25 mouse cellular contexts compared by ENCODE assay signal in genomic region chr11:3259537-3259936, GRCm38 (mm10). TPM values are rescaled to one million over a fixed set of nuclear protein-coding genes. Genes with fewer than 3 reads are reported as not detected.
DNase-seq lines count a peak whose midpoint lies in the region; ATAC-seq and TF ChIP-seq lines count a peak whose summit lies in the region.
"Had no signal": no experiment of that assay in that cellular context is flagged by ENCODE, and none has a peak within 500 bp of the region (broad histone marks: within the 10 kb centered on the region; RNA-seq: fewer than 3 reads in every experiment).

No protein-coding gene starts in this region.

- H3K36me3 ChIP-seq in liver, embryonic 12.5 days: peaks cover 96% of the 10 kb centered on the region
- peaks cover 73% of the 10 kb centered on the region for H3K36me3 ChIP-seq in liver, postnatal 0 days (replicated peaks; ENCODE audit: insufficient read depth, low read length)
- peaks cover 93% of the 10 kb centered on the region for H3K36me3 ChIP-seq in liver, embryonic 13.5 days
- H3K36me3 ChIP-seq in liver, embryonic 15.5 days (replicated peaks): peaks cover 89% of the 10 kb centered on the region
- H3K36me3 ChIP-seq in forebrain, postnatal 0 days (ENCODE audit: insufficient read depth): peaks cover 61% of the 10 kb centered on the region

- 73% methylated on average over 1 of the region's 1 CpGs for WGBS in liver, embryonic 12.5 days (ENCODE audit: insufficient replicate concordance)
- WGBS in liver, postnatal 0 days (ENCODE audit: insufficient replicate concordance): 74% methylated on average over 1 of the region's 1 CpGs
- WGBS in liver, embryonic 13.5 days (ENCODE audit: insufficient replicate concordance): 70% methylated on average over 1 of the region's 1 CpGs
- 75% methylated on average over 1 of the region's 1 CpGs for WGBS in liver, embryonic 15.5 days (ENCODE audit: insufficient replicate concordance)
- 100% methylated on average over 1 of the region's 1 CpGs for WGBS in forebrain, postnatal 0 days

- no peak for TF ChIP-seq CTCF in liver, postnatal 0 days (IDR thresholded peaks at IDR 0.05; ENCODE audit: low read depth)
- no peak for TF ChIP-seq CTCF in forebrain, postnatal 0 days (IDR thresholded peaks at IDR 0.05; ENCODE audit: low read depth)

- H3K4me3 ChIP-seq in liver, embryonic 12.5 days: no peak overlapping the region
- no peak overlapping the region for H3K4me3 ChIP-seq in liver, postnatal 0 days (ENCODE audit: low read depth, low read length)
- H3K4me3 ChIP-seq in liver, embryonic 13.5 days (replicated peaks): no peak overlapping the region
- no peak overlapping the region for H3K4me3 ChIP-seq in liver, embryonic 15.5 days (replicated peaks)
- no peak overlapping the region for H3K4me3 ChIP-seq in forebrain, postnatal 0 days (ENCODE audit: low read depth, low read length)
- H3K4me3 ChIP-seq: forebrain, embryonic 10.5 days; forebrain, embryonic 13.5 days; gastrocnemius, adult 2 months; heart, embryonic 10.5 days; heart, embryonic 13.5 days had no signal

- H3K9ac ChIP-seq in liver, embryonic 12.5 days: peak overlapping the region; percentile 44; the same call in 1 of the 2 replicates
- no peak overlapping the region for H3K9ac ChIP-seq in liver, postnatal 0 days (replicated peaks)
- H3K9ac ChIP-seq in liver, embryonic 13.5 days: peak overlapping the region; percentile 15; the same call in 1 of the 2 replicates
- H3K9ac ChIP-seq in liver, embryonic 15.5 days: no peak overlapping the region
- H3K9ac ChIP-seq in forebrain, postnatal 0 days: no peak overlapping the region
- H3K9ac ChIP-seq: forebrain, embryonic 13.5 days; heart, embryonic 13.5 days; hindbrain, embryonic 14.5 days had no signal

- H3K4me1 ChIP-seq in liver, embryonic 12.5 days: peaks cover 31% of the 10 kb centered on the region
- no peaks in the 10 kb centered on the region for H3K4me1 ChIP-seq in liver, postnatal 0 days (ENCODE audit: insufficient read depth)
- peaks cover 23% of the 10 kb centered on the region for H3K4me1 ChIP-seq in liver, embryonic 13.5 days (replicated peaks)
- H3K4me1 ChIP-seq in liver, embryonic 15.5 days (replicated peaks): peaks cover 22% of the 10 kb centered on the region
- peaks cover under 1% of the 10 kb centered on the region; the same call in 1 of the 2 replicates for H3K4me1 ChIP-seq in forebrain, postnatal 0 days (ENCODE audit: insufficient read depth)

- H3K9me3 ChIP-seq in liver, embryonic 12.5 days (replicated peaks): no peaks in the 10 kb centered on the region
- no peaks in the 10 kb centered on the region for H3K9me3 ChIP-seq in liver, postnatal 0 days (ENCODE audit: low read length)
- no peaks in the 10 kb centered on the region for H3K9me3 ChIP-seq in liver, embryonic 13.5 days (replicated peaks)
- H3K9me3 ChIP-seq in liver, embryonic 15.5 days (replicated peaks): no peaks in the 10 kb centered on the region
- H3K9me3 ChIP-seq in forebrain, postnatal 0 days (ENCODE audit: low read length): no peaks in the 10 kb centered on the region
- H3K9me3 ChIP-seq: forebrain, embryonic 10.5 days; forebrain, embryonic 13.5 days; heart, embryonic 10.5 days; heart, embryonic 13.5 days had no signal

- no peak for TF ChIP-seq EP300 in liver, postnatal 0 days (IDR thresholded peaks at IDR 0.05; ENCODE audit: low read depth)

- ATAC-seq in liver, embryonic 12.5 days: peak; percentile 78
- ATAC-seq in liver, postnatal 0 days: no peak
- ATAC-seq in liver, embryonic 13.5 days (ENCODE audit: low read depth): peak; percentile 80
- ATAC-seq in liver, embryonic 15.5 days (ENCODE audit: insufficient read depth): peak; percentile 52
- no peak for ATAC-seq in forebrain, postnatal 0 days
- ATAC-seq: activated CD4-positive, CD25-positive, alpha-beta regulatory T cell, adult 4 months; CD4-positive, CD25-positive, alpha-beta regulatory T cell, adult 4 months; forebrain, embryonic 13.5 days; forebrain, embryonic 16.5 days; hindbrain, postnatal 0 days had no signal

- no peak for DNase-seq in liver, postnatal 0 days
- DNase-seq in liver, embryonic 13.5 days: no peak
- no peak for DNase-seq in yolk sac, embryonic 10.5 days (ENCODE audit: low spot score)
- DNase-seq in forebrain, postnatal 0 days: no peak
- DNase-seq: adrenal gland, postnatal 10 days; adrenal gland, postnatal 36 days; cerebellum, adult 18-20 months; cerebellum, adult 9-10 months; cerebellum, postnatal 14 days; gastrocnemius, adult 2 months; gastrocnemius, postnatal 14 days; heart, adult 18-20 months; heart, postnatal 14 days; heart, postnatal 4 days had no signal

- no peak overlapping the region for H3K27ac ChIP-seq in liver, embryonic 12.5 days
- H3K27ac ChIP-seq in liver, postnatal 0 days (ENCODE audit: low read depth): no peak overlapping the region
- H3K27ac ChIP-seq in liver, embryonic 13.5 days: no peak overlapping the region
- no peak overlapping the region for H3K27ac ChIP-seq in liver, embryonic 15.5 days (replicated peaks)
- no peak overlapping the region for H3K27ac ChIP-seq in forebrain, postnatal 0 days (ENCODE audit: low read depth, low read length)
- H3K27ac ChIP-seq: forebrain, embryonic 10.5 days; forebrain, embryonic 13.5 days; gastrocnemius, adult 2 months; heart, embryonic 10.5 days; heart, embryonic 13.5 days; hindbrain, embryonic 14.5 days; hindbrain, postnatal 0 days had no signal

- H3K4me2 ChIP-seq in liver, embryonic 12.5 days: no peak overlapping the region
- no peak overlapping the region for H3K4me2 ChIP-seq in liver, postnatal 0 days (ENCODE audit: low read depth, low read length)
- H3K4me2 ChIP-seq in liver, embryonic 13.5 days: no peak overlapping the region
- H3K4me2 ChIP-seq in liver, embryonic 15.5 days: no peak overlapping the region
- H3K4me2 ChIP-seq in forebrain, postnatal 0 days (ENCODE audit: low read depth): no peak overlapping the region
- H3K4me2 ChIP-seq: forebrain, embryonic 13.5 days; heart, embryonic 13.5 days; hindbrain, embryonic 14.5 days had no signal

- H3K27me3 ChIP-seq in liver, embryonic 12.5 days (replicated peaks): no peaks in the 10 kb centered on the region
- H3K27me3 ChIP-seq in liver, postnatal 0 days (ENCODE audit: insufficient read depth, low read length): no peaks in the 10 kb centered on the region
- no peaks in the 10 kb centered on the region for H3K27me3 ChIP-seq in liver, embryonic 13.5 days
- H3K27me3 ChIP-seq in liver, embryonic 15.5 days: no peaks in the 10 kb centered on the region
- H3K27me3 ChIP-seq in forebrain, postnatal 0 days (ENCODE audit: insufficient read depth, low read length): no peaks in the 10 kb centered on the region
- H3K27me3 ChIP-seq: forebrain, embryonic 13.5 days; heart, embryonic 13.5 days had no signal

RNA-seq across cellular contexts. Expression of gene Drg1, which starts 6.7 kb away (rescaled TPM):
- polyA plus RNA-seq in liver, embryonic 12.5 days (2016; fragmentation: Nextera tagmentation; extraction: Ambion mirVana): 167 and 169 TPM in 2 replicates
- 83.1 and 84.7 TPM in 2 replicates for polyA plus RNA-seq in liver, postnatal 0 days (2015; fragmentation: Nextera tagmentation; extraction: Ambion mirVana)
- polyA plus RNA-seq in liver, embryonic 13.5 days (2015; fragmentation: Nextera tagmentation; extraction: Ambion mirVana): 159 and 171 TPM in 2 replicates
- polyA plus RNA-seq in liver, embryonic 15.5 days (2015; fragmentation: Nextera tagmentation; extraction: Ambion mirVana): 108 and 110 TPM in 2 replicates
- total RNA-seq in forebrain, postnatal 0 days (2014; rRNA removed): 115 and 147 TPM in 2 replicates
- 201 and 218 TPM in 2 replicates for polyA plus RNA-seq in forebrain, postnatal 0 days (2015; fragmentation: Nextera tagmentation; extraction: Ambion mirVana)

RNA-seq across cellular contexts. Expression of gene Patz1, which starts 29.1 kb away (rescaled TPM):
- polyA plus RNA-seq in liver, embryonic 12.5 days (2016; fragmentation: Nextera tagmentation; extraction: Ambion mirVana): 29.0 and 30.5 TPM in 2 replicates
- polyA plus RNA-seq in liver, postnatal 0 days (2015; fragmentation: Nextera tagmentation; extraction: Ambion mirVana): 8.6 and 8.8 TPM in 2 replicates
- 14.8 and 15.8 TPM in 2 replicates for polyA plus RNA-seq in liver, embryonic 13.5 days (2015; fragmentation: Nextera tagmentation; extraction: Ambion mirVana)
- 11.5 and 12.6 TPM in 2 replicates for polyA plus RNA-seq in liver, embryonic 15.5 days (2015; fragmentation: Nextera tagmentation; extraction: Ambion mirVana)
- 58.2 and 70.7 TPM in 2 replicates for total RNA-seq in forebrain, postnatal 0 days (2014; rRNA removed)
- 39.5 and 43.0 TPM in 2 replicates for polyA plus RNA-seq in forebrain, postnatal 0 days (2015; fragmentation: Nextera tagmentation; extraction: Ambion mirVana)

RNA-seq across cellular contexts. Expression of gene Eif4enif1, which starts 57.3 kb away (rescaled TPM):
- polyA plus RNA-seq in liver, embryonic 12.5 days (2016; fragmentation: Nextera tagmentation; extraction: Ambion mirVana): 38.8 and 44.4 TPM in 2 replicates
- 12.6 and 14.9 TPM in 2 replicates for polyA plus RNA-seq in liver, postnatal 0 days (2015; fragmentation: Nextera tagmentation; extraction: Ambion mirVana)
- polyA plus RNA-seq in liver, embryonic 13.5 days (2015; fragmentation: Nextera tagmentation; extraction: Ambion mirVana): 22.0 and 22.3 TPM in 2 replicates
- polyA plus RNA-seq in liver, embryonic 15.5 days (2015; fragmentation: Nextera tagmentation; extraction: Ambion mirVana): 22.3 and 23.9 TPM in 2 replicates
- 55.6 and 79.4 TPM in 2 replicates for total RNA-seq in forebrain, postnatal 0 days (2014; rRNA removed)
- 31.4 and 36.5 TPM in 2 replicates for polyA plus RNA-seq in forebrain, postnatal 0 days (2015; fragmentation: Nextera tagmentation; extraction: Ambion mirVana)

Comparison
In these comparisons a context has a peak if more than half of its experiments do, and no peak if none do; other contexts are left out.
1. ATAC-seq: peak in liver, embryonic 12.5 days (single experiment), liver, embryonic 13.5 days (single experiment) and liver, embryonic 15.5 days (single experiment); none in liver, postnatal 0 days (single experiment) and forebrain, postnatal 0 days (single experiment).
2. H3K9ac ChIP-seq: peak in liver, embryonic 12.5 days (single experiment) and liver, embryonic 13.5 days (single experiment); none in liver, postnatal 0 days (single experiment), liver, embryonic 15.5 days (single experiment) and forebrain, postnatal 0 days (single experiment).